8 mouse cellular contexts compared by ENCODE assay signal in genomic region chr11:119156481-119157254, GRCm38 (mm10).
A peak's percentile ranks its signal among the peaks of the same experiment; 100 is the strongest.
DNase-seq lines count a peak whose midpoint lies in the region; ATAC-seq lines count a peak whose summit lies in the region.

No protein-coding gene starts in this region.

- H3K27me3 ChIP-seq in heart, embryonic 10.5 days (ENCODE audit: insufficient read depth, poor library complexity, severe bottlenecking), result peaks cover 48% of the 10 kb centered on the region
- H3K27me3 ChIP-seq in forebrain, embryonic 11.5 days (ENCODE audit: control insufficient read depth, insufficient read depth, low read length), result no peaks in the 10 kb centered on the region
- 0 out of 2 replicates have a peak, but pooled peaks cover 3% of the 10 kb centered on the region for H3K27me3 ChIP-seq in kidney, embryonic 14.5 days (ENCODE audit: control insufficient read depth, insufficient read depth, low read length)
- H3K27me3 ChIP-seq in midbrain, embryonic 15.5 days (replicated peaks), result no peaks in the 10 kb centered on the region

- WGBS in heart, embryonic 10.5 days, result 29% methylated on average over 24 of the region's 24 CpGs
- 4% methylated on average over 24 of the region's 24 CpGs for WGBS in forebrain, embryonic 11.5 days
- 19% methylated on average over 24 of the region's 24 CpGs for WGBS in kidney, embryonic 14.5 days
- 7% methylated on average over 24 of the region's 24 CpGs for WGBS in midbrain, embryonic 15.5 days

- H3K36me3 ChIP-seq in heart, embryonic 10.5 days, result peaks cover 37% of the 10 kb centered on the region
- H3K36me3 ChIP-seq in forebrain, embryonic 11.5 days (ENCODE audit: control insufficient read depth, insufficient read depth, low read length), result peaks cover 2% of the 10 kb centered on the region; the same call in 1 of the 2 replicates
- peaks cover 22% of the 10 kb centered on the region; the same call in 1 of the 2 replicates for H3K36me3 ChIP-seq in kidney, embryonic 14.5 days (ENCODE audit: control insufficient read depth, insufficient read depth, low read length)
- no peaks in the 10 kb centered on the region for H3K36me3 ChIP-seq in midbrain, embryonic 15.5 days (replicated peaks)

- no peaks in the 10 kb centered on the region for H3K9me3 ChIP-seq in heart, embryonic 10.5 days
- no peaks in the 10 kb centered on the region for H3K9me3 ChIP-seq in forebrain, embryonic 11.5 days (ENCODE audit: control insufficient read depth, low read length)
- no peaks in the 10 kb centered on the region for H3K9me3 ChIP-seq in kidney, embryonic 14.5 days (ENCODE audit: control insufficient read depth, low read length)
- no peaks in the 10 kb centered on the region for H3K9me3 ChIP-seq in midbrain, embryonic 15.5 days

- intact Hi-C loops in heart, postnatal 10 days (cut with DNase I), result no loop called here

- peak; percentile 73 for ATAC-seq in forebrain, embryonic 11.5 days (replicated peaks; ENCODE audit: low FRiP score)
- peak; percentile 68 for ATAC-seq in kidney, embryonic 14.5 days (ENCODE audit: low FRiP score, low TSS enrichment)
- ATAC-seq in midbrain, embryonic 15.5 days (replicated peaks), result peak; percentile 64; the same call in 1 of the 2 replicates

- no peak for DNase-seq in heart, embryonic 10.5 days (ENCODE audit: low spot score)
- no peak for DNase-seq in heart, adult 18-20 months
- peak; percentile 80 for DNase-seq in forebrain, embryonic 11.5 days (ENCODE audit: low spot score)
- no peak for DNase-seq in lung, postnatal 25 days (ENCODE audit: low spot score)
- no peak for DNase-seq in left cerebral cortex, adult 8-10 months (ENCODE audit: low spot score in 2 of 2)
- DNase-seq in heart, postnatal 10 days, result no peak

- H3K4me1 ChIP-seq in heart, embryonic 10.5 days, result peaks cover 60% of the 10 kb centered on the region
- peaks cover 33% of the 10 kb centered on the region for H3K4me1 ChIP-seq in forebrain, embryonic 11.5 days (replicated peaks; ENCODE audit: control insufficient read depth, insufficient read depth, low read length)
- H3K4me1 ChIP-seq in kidney, embryonic 14.5 days (ENCODE audit: control insufficient read depth, insufficient read depth, low read length), result peaks cover 49% of the 10 kb centered on the region
- peaks cover 41% of the 10 kb centered on the region for H3K4me1 ChIP-seq in midbrain, embryonic 15.5 days

- peak overlapping the region; percentile 44 for H3K4me2 ChIP-seq in forebrain, embryonic 11.5 days (ENCODE audit: low read depth, low read length, severe bottlenecking)
- peak overlapping the region; percentile 15; the same call in 1 of the 2 replicates for H3K4me2 ChIP-seq in kidney, embryonic 14.5 days (replicated peaks; ENCODE audit: low read depth, low read length)
- H3K4me2 ChIP-seq in midbrain, embryonic 15.5 days, result peak overlapping the region; percentile 23

- peak overlapping the region; percentile 32; the same call in 1 of the 2 replicates for H3K4me3 ChIP-seq in heart, embryonic 10.5 days
- H3K4me3 ChIP-seq in forebrain, embryonic 11.5 days (ENCODE audit: low read depth, low read length), result peak overlapping the region; percentile 9; the same call in 1 of the 2 replicates
- 0 out of 2 replicates have a peak overlapping the region, but pooled peaks have one; percentile 6 for H3K4me3 ChIP-seq in kidney, embryonic 14.5 days (ENCODE audit: low read length)
- H3K4me3 ChIP-seq in midbrain, embryonic 15.5 days, result no peak overlapping the region

- peak overlapping the region; percentile 39 for H3K27ac ChIP-seq in heart, embryonic 10.5 days
- H3K27ac ChIP-seq in forebrain, embryonic 11.5 days (ENCODE audit: low read depth, low read length), result peak overlapping the region; percentile 84
- 0 out of 2 replicates have a peak overlapping the region, but pooled peaks have one; percentile 43 for H3K27ac ChIP-seq in kidney, embryonic 14.5 days (ENCODE audit: low read depth, low read length)
- peak overlapping the region; percentile 50 for H3K27ac ChIP-seq in midbrain, embryonic 15.5 days

- peak overlapping the region; percentile 28; the same call in 1 of the 2 replicates for H3K9ac ChIP-seq in forebrain, embryonic 11.5 days (ENCODE audit: low read length)
- no peak overlapping the region for H3K9ac ChIP-seq in kidney, embryonic 14.5 days (ENCODE audit: low read depth, low read length)
- H3K9ac ChIP-seq in midbrain, embryonic 15.5 days, result no peak overlapping the region; the same call in 1 of the 2 replicates
